Mouse (Mus musculus) thymus, postnatal 0 days (tissue): ENCODE measurements around the gene Zmat5. TPM values are rescaled to one million over a fixed set of nuclear protein-coding genes. Genes with fewer than 3 reads are reported as not detected.
A peak's percentile ranks its signal among the peaks of the same experiment; 100 is the strongest.

Experiments
- DNase-seq: peaks from one replicate; pipeline ENCODE4 v3.0.0-alpha.2; 2015; ENCODE audit warnings: low spot score
- polyA plus RNA-seq: library from polyadenylated mRNA; unstranded; fragments of >200 nt; fragmentation: Nextera tagmentation; extraction: Ambion mirVana; gene quantifications from 2 replicates; pipeline ENCODE4 v1.2.1, GENCODE M21; 2015

Zmat5 gene
- polyA plus RNA-seq, result 91.0 and 95.8 TPM in 2 replicates

DNA sequence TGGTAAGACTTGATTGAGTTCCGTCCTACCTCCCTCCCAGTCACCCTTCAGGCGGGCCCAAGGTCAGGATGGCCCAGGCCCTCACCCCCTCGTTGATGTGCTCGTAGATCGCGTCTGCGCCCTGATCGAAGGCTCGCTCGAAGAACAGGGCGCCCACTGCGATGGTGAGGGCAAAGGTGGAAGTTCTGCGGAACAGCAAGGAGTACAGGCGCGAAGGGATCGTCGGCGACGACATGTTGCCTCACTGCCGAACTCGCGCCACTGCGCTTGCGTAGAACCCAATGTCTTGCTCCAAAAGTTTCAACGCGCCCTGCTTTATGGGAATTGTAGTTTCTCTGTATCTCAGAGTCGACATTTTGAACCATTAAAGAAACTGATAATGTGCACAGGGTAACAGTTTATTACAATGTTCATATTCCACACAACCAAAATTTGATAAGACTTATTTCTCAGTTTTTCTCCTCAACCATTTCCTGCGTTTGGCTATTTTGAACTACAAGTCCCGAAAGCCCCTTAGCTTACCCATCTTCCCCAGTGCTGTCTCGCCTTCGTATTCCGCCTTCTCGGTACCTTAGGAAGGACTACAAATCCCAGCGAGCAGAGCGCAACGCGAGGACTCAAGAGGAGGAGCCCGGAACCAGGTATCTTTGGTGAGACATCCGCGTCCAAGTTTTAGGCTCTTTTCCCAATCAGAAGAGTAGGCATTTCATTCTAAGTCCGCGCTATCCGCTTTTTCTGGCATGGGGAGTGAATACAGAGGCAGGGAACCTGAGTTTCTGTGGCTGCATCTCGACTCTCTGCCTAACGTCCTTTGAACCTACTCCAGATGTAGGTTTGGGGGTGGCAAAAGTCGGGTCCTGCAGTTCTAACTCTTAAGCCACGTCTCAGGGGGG, at the start of gene Zmat5, which contains the start of gene Uqcr10:
TSS of gene Zmat5 (plus strand) at position 607 of the 893 bp plus-strand sequence.
TSS of gene Uqcr10 (minus strand) at position 271 of the 893 bp plus-strand sequence.
- peak; percentile 95 for DNase-seq

DNA sequence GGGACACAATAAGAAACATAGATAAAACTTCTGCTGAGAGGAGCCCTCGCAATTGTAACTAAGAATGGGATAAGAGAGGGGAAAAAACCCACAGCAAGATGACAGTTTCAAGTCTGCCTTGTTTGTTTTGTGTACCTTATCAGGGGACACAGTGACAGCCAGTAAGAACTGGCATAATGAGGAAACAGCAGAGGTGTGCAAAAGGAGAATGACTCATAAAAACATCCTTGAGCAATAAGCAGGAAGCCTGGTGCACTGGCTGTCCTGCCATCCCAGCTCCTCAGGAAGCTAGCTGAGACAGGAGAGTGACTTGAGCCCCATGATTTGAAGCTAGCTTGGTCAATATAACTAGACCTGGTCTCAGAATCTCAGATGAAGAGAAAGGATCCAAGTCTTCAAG, 44.7 kb upstream of the Zmat5 start:
- no peak for DNase-seq

DNA sequence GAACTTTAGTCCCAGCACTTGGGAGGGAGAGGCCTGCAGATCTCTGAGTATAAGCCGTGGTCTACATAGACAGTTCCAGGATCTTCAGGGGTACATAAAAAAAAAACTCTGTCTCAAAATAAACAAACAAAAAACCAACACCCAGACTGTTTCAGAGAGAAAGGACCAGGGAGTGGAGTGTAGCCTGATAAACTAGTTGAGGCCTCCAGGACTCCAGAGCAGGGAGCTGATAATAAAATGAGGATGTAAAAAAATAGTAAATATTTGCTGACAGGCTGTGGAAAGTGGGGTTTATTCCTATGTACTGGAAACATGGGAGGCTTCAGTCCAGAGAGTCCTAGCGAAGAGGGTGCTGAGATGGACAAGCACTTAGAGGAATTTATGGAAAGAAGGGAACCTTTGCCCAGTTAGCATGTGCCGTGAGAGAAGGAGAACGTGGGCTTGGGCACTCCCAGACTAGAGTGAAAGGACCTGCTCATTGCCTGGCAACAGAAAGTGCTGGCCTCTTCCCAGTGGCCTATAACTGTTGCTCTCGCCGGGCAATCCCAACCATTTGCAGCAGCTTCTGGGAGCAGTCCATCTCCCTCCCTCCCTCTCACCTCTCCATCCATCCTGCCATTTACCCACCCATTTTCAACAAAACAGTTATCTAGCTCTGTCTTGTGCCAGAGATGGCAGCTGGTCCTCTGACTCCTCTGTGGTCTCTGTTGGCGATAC, 44.0 kb upstream of the Zmat5 start:
- no peak for DNase-seq

DNA sequence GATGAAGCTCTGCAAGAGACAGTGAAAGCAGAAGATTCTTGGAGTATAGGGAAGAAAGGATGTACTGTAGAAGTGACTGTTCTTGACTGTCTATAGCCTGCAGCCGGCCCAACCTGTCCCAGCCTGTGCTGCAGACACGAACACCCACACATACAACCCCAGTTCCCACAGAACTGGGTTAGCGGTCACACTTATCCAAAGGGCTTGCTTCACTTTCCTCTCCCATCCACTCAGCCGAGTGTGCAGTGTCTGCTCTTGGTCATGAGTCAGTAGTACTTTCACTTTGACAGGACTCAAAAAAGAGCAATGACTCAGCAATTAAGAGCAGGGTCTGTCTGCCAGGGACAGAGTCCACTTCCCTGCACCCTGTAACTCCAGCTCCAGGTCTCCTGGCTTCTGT, 43.2 kb upstream of the Zmat5 start:
- no peak for DNase-seq

DNA sequence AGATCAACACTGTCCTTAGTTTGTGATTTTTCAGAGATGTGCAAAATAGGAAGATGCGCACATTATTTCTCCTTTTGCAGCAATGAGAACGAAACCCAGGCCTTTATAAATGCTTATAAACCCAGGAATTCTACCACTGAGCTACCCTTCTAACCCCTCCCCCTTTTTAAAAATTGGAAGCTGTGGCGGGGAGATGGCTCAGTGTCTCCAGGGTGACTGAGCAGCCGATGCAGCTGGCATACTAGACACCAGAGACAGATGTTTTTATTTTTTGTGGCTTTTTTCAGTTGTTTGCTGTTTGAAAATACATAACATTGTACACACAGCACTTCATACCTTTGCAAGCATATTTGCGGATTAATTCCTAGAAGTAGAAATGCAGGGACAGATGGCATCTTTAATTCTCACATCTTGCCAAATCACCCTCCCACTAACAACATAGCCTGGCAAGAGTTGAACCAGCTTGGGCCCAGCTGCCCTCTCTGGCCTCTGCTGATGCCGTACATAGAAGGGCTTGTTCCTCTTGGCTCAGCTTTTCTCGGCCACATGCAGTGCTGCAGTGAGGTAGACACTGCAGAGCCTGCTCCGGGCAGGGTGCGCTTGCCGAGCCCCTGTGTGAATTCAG, 42.5 kb upstream of the Zmat5 start:
- DNase-seq, result no peak

DNA sequence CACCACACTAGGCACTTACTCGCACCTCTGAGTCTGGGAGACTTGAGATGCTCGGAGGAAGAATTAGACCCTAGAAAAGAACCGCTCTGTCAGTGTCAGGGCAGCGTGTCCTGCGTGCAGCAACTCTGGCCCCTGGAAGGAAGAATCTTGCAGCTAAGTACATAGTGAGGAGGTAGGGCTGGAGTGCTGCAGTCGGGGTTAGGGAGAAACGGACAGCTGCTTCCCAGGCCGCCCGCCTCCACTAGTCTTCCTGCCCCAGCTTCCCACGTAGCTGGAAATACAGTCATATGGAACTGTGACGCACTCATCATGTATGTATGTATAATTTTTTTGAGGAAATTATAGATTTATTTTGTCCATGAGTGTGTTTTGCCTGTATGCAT, 42.0 kb upstream of the Zmat5 start:
- no peak for DNase-seq

DNA sequence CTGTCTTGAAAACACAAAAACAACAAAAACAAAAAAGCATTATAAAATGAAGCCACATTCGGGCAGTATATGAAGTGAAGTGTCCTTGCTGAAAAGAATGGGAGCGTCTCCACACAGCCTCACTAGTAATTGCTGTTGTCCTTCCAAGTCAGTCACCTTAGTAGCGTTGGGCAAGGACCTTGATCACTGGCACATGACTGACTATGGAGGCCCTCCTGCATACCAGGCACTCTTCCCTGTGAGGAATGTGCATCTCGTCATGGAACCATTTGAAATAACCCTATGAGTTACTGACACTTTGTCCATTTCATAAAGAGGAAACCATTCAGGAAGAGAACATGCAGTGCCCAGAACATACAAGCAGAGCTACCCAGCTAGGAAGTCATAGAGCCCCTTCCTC, 32.7 kb upstream of the Zmat5 start:
- no peak for DNase-seq

DNA sequence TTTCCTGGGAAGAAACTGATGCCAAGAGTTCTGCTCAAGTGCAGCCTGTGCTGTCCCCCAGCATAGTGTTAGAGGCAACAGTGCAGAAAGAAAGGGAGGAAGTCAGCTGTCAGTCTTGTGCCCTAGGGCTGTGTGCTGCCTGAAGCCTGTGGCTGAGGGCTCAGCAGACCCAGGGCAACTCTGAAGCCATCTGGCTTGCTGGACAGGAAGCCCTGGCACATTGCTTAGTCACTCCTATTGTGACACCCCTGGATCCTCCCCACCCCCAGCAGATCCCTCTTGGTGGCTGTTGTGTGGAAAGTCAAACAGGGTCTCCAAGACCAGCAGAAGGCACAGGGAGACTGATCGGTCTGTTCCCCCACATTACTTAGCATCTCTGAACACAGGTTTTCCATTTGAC, 29.9 kb upstream of the Zmat5 start:
- no peak for DNase-seq

DNA sequence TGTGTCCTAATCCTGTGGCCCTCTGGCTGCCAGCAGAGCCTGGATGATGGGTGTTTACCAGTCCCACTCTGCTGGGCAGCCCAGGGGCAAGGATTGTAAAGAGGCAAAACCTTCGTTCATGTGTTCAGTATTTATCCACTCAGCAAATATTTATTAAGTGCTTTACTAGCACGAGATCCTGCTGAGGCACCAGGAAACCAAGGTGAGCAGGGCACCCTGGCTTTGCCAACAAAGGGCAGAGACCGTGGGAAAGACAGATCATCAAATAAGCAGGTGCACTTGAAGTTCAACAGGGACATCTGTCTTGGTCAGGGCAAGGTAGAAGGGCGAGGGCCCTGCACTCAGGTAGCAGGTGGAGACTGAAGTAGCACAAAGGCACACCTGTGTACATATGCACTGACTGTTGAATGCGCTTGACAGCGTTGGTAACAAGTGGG, 29.3 kb upstream of the Zmat5 start:
- DNase-seq, result no peak

DNA sequence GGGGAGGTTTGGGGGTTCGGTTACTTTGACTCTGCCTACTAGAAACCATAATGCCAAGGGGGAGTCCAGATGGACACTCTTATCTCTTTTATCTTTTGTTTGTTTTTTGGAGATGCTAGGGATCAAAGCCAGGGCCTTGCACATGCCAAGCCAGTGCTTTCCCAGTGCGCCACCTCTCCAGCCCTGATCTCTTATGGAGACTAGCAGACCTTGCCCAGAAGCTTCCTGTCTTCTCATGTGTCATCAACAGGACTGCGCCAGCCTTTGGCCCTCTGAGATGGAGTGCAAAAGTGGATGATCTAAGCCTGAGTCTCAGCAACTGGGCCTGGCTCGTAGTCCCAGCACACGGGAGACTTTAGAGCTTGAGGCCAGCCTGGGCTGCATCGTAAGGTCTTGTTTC, 28.8 kb upstream of the Zmat5 start:
- no peak for DNase-seq

DNA sequence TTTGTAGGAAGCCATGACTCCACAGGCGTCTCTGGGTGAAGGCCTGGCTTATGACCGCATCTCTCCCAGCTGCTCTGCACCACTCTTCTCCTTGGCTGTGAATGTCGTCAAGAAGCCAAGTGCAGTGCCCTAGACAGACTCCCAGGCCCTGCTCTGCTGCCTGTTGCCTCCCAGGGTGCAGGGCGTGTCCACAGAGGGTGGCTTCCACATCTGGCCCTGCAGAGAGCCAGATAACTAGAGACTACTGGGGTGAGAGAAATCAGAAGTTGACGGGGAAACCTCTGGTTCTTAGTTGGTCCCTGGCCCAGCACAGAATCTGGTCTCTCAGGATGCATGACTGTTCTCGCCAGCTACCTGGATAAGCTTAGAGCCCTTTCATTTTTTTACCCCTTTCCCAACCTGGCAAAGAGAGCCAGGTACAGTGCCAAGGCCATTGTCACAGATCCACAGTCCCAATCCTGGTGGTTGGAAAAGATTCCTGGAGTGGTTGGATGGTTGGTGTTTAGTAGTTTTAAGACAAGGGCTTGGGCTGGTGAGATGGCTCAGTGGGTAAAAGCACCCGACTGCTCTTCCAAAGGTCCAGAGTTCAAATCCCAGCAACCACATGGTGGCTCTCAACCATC, 27.1 kb upstream of the Zmat5 start:
- no peak for DNase-seq

DNA sequence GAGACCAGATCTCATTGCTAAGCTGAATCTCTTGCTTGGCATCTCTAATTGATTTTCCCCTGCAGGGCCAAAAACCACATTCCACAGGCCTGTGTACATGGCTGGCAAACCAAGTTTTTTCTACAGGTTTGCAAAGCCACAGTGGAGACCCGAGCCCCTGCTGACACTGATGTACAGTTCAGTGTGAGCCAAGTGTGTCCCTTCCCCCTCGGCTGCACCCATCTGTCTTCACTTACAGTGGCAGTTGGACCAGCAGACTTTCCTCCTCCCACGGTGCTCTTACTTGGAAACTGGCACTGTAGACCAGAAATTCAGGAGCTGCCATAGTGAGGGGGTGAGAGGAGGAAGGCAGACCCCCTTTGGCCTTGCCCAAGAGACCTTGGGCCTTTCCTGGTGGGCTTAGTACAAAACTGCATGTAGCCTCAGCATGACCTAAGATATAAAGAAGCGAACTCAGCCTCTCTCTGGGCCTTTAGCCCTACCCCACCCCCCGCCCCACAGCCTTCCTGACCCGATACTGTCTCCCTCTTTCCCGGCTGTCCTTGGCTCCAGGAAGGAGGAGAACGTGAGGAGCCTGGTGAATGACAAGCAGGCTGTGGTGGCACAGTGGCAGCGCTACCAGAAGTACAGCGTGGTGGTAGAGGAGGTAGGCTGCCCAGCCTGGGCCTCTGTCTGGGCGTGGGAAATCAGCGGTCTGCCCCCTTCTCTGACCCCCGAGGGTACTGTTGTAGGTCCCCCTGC, 25.6 kb upstream of the Zmat5 start:
- DNase-seq, result no peak

DNA sequence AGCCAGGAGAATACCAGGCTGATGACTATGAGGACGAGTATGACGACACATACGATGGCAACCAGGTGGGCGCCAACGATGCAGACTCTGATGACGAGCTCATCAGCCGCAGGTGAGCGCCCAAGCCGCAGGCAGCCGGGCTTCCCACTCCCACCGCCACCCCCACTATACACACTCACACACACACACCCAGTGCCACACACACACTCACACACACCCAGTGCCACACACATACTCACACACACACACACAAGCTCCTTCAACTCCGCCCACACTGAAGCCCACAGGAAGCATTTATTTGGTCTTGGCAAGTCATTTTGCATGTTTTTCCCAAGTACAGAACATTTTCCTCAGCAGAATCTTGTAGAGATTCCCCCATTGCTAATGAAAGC, 25.0 kb upstream of the Zmat5 start:
- no peak for DNase-seq

DNA sequence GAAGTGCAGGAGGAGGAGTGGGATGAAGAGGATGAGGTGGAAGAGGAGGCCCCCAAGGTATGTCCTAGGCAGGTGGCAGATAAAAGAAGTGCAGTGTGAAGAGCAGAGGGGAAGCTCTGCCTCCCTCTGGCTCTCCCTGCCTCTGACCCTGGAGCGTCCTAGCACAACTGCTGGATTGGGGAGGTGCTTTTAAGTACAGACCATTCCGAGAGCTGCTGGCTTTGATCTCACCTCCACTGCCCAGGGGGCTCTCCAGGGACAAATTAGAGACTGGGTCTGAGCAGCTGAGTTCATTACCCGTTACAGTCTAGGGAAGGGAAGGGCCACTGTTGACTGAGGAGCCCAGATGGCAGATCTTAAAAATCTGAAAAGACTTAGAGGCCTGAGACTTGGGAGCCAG, 24.4 kb upstream of the Zmat5 start:
- DNase-seq, result no peak

DNA sequence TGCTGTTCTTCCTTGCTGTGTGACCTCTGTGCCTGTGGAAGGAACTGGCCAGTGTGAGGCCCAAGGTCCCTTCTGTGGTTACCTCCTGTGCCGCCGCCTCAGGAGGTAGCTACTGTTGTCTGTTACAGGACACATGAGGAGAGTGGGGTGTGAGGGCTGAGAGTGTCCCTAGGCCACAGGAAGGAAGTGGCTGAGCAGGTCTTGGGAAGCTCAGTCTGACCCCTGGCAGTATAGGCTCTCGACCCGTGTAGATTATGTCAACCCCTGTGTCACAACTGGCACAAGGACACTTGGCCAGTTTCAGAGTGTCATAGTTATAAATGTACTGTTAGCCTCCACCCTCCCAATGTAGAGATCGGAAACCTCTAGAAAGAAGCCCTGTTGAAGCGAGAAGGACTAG, 21.0 kb upstream of the Zmat5 start:
- DNase-seq, result no peak

DNA sequence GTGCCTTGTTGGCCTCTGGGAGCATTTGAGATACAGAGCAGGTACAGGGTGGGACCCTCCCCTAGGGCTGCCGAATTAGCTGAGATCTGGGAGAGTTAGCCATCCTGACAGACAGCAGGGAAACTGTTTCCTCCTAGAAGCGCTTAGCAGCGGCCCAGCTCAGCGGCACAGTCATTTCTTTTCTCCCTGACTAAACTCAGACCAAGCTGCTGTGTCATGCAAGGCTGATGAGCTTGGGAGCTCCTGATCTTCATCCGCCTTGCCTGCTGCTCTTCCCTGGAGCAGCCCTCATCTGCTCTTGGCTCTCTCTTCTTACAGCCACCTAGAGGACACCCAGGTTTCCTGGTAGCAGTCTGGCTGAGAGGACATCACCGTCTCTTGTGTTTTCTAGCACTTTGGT, 20.3 kb upstream of the Zmat5 start:
- no peak for DNase-seq

DNA sequence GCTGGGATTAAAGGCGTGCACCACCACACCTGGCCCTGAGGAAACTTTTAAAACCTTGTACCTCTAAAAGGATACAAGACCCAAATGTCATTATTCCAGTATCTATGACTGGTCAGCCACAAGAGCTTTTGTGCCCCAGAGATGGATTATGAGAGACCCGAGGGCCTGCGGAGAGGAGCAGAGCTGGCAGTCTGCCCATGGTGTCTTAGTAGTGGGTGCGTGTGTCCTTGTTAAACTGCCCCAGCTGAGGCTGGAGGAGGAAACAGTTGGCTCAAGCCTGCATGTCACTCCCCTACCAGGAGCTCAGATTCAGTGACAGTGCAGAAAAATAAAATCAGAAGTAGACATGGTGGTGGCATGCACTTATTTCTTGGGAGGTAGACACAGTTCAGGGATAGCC, 19.4 kb upstream of the Zmat5 start:
- no peak for DNase-seq

DNA sequence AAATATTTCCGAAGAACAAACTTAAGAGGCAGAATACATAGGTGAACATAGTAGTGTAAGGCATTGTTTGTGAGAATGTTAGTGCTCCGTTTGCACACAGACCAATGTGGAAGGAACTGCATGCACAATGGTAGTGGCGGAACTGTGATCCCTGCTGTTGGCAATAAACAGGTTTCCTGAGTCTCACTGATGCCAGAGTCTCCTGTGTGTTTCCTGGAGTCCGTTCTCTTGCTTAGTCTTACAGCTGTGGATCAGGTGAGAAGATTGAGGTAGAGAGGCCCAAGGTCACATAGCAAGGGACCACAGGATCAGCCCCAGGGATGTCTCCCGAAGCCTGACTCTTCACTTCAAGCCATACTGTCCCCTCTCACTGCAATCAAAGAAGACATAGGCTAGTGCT, 19.0 kb upstream of the Zmat5 start:
- DNase-seq, result no peak

DNA sequence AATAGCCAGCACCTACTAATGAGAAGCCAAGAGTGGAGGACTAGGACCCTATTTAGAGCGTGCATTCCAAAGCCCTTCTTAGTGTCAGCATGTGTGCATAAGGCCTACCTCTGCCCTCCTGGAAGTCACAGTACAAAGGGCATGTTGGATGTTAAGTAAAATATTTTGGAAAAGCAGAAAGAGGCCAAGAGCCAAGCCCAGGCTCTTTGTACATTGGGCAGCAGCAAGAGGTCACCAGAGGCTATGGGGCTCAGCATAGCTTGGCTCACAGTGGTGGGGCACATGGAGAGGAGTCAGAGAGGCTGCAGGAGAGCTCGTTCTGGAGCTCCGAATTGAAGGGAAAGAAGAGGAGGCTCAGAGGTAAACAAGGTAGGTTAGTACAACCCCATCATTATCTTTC, 17.5 kb upstream of the Zmat5 start:
- DNase-seq, result no peak

DNA sequence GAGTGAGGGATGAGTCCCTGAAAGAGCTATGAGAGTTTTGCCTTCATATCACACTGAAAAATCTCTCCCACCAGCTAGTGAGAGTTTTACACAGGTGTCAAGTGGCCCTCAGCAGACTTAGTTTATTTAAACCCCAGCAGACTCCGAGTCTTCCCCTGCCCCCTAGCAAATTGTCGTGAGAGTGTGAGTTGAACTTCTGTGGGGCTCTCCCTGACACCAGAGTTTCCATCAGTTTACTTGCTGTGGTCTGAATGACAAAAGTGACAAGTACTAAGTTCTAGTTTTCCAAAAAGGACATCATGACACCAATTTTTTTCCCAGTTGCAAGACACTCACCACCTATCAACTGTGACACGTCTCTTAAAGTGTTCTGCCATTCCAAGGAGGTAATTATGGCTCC, 16.6 kb upstream of the Zmat5 start:
- no peak for DNase-seq
